Mouse (Mus musculus): ENCODE data around the gene Olfr1395.

The Olfr1395 gene

DNA sequence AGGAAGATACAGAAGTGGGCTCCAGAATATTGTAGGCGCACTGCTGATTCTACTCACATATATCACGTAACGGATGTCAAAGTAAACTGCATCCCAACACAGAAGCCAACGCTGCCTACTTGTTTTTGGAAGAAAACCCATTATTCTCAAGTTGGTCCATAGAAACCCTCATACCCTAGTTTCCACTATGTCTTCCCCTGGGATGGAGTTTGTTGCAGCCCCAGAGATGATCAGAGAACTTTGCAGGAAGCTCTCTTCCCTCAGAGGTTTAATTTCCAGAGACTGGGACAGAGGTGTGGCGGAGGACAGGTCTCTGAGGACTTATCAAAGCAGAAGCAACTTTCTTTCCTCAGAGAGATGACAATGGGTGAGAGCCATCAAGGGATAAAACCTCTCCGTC, at the start of gene Olfr1395:
TSS of gene Olfr1395 (plus strand) at position 301 of the 400 bp plus-strand sequence.
- no peak for DNase-seq (ENCODE audit: low spot score in 2 of 2)

DNA sequence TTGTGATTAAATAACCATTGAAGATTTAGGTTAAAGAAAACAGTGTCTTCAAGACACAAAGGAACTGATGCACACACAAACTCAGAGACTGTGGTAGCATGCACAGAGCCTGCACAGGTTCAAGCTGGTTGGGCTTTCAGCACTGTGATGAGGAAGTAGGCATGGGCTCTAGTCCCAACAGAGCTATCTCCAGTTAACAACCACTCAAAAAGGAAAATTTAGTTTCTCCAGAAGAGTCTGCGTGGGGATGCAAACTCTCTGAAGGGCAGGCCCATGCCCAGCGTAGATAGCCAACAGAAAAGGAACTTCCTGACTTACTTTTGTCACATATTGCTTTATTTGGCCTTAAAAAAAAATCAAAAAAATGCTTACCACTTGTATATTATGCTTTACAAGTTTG, 49.3 kb upstream of the Olfr1395 start:
- DNase-seq (ENCODE audit: low spot score in 2 of 2) = peak in 1 of 2 experiments; percentile 35

DNA sequence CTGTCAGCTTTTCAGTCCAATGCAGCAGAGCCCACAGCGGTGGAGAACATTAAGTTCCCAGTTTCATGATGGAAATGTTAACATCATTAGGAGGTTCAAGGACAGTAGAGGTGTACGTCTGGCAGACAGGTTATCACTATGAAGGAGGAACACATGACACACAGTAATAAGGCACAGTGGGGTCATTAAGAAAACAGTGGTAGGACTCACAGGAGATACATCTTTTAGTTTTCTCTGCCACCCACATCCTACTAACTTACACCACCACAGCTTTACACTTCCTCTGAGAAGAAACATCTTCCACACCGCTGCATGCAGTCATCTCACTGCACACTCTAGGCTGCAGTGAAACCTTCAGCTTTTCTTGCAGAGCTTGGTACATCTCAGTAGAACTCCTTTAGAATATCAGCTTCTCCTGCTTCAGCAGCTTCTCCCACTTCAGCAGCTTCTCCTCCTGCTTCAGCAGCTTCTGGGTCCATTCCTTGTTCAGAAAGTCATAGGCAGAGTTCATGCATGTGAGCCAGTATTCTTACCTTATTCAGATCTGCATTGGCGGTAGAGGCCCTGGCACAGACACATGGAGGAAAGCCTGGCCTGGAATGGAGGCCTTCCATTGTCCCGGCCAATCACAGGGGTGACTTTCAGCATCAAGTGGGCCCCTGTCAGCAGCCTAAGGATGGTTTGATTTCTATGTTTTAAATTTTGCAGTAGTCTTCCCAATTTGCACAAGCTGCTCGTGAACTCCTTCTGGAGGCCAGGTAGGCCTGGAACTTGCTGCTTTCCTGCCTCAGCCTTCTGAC, 48.0 kb upstream of the Olfr1395 start:
- DNase-seq (ENCODE audit: low spot score in 2 of 2) = peak in 1 of 2 experiments; percentile 52

DNA sequence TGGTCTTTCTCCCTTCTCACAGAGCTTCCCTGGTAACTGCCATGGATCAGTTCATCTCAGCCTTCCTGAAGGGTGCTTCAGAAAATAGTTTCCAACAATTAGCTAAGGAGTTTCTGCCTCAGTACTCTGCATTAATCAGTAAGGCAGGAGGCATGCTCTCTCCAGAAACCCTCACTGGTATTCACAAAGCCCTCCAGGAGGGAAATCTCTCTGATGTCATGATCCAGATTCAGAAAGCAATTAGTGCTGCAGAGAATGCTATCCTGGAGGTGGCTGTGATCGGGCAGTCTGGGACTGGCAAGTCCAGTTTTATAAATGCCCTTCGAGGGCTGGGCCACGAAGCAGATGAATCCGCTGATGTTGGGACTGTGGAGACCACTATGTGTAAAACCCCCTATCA, 46.7 kb upstream of the Olfr1395 start:
- DNase-seq (ENCODE audit: low spot score in 2 of 2) = peak in 1 of 2 experiments; percentile 47

DNA sequence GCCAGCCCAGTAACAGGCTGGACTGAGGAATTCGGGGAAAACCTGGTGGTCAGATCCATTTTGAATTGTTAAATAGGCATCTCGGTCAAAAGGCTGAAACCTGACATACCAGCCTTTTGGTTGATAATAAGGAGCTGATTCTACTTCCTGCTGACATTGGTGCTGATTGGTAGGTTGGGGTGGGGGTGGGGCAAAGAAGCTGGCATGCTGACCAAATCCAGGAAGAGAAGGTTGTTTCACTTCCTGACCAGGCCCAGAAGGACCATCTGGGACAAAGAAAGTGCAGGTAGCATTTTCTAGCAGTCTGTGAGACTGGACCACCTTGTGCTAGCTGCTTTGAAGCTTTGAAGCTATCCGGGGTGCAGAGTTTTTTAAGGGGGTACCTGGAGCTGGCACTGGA, 41.7 kb upstream of the Olfr1395 start:
- DNase-seq (ENCODE audit: low spot score in 2 of 2) = no peak

DNA sequence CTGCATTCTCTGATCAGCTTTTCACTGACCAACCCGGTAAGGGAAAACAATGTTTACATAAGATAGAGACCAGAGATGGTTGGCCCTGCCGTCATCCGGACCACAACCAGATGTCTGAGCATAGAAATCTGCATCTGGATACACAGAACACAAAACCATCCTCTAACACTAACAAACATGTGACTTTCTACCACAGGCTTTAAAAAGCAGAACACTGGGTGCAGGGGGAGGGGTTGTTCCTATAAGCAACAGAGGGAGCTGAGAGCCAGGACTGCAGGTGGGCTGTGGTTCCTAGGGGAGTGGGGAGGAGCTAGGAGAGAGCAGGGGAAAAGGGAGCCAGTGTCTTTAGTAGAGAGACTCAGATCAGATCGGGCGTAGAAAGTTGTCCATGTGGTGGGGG, 40.6 kb upstream of the Olfr1395 start:
- no peak for DNase-seq (ENCODE audit: low spot score in 2 of 2)

DNA sequence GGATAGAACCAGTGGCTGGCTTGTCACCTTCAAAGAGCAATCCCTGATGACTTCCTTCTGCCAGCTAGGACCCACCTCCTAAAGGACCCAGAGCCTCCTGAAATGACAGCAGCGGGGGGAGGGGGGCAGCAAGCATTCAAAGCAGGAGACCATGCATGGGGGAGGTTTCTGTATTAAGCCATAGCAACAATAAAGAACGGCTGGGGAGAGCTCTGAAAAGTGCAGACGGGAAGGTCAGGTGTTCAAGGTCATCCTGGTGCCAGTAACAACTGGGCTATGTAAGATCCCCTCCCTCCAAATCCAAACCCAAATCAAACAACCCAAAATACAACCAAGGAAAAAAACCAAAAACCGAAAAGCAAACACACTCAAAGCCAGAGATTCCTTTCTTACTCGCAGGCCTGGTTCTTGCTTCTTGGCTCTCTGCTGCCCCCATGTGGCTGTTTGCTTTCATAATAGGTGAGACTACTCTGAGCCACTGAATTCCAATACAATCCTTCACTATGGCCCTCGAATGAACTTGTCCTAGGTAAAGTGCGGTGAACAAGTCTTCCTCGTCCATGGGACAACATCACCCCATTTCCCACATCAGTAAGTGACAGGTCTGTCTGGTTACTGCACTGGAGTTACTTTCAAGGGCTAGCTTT, 38.9 kb upstream of the Olfr1395 start:
- DNase-seq (ENCODE audit: low spot score in 2 of 2) = peak; percentile 85 to 97

DNA sequence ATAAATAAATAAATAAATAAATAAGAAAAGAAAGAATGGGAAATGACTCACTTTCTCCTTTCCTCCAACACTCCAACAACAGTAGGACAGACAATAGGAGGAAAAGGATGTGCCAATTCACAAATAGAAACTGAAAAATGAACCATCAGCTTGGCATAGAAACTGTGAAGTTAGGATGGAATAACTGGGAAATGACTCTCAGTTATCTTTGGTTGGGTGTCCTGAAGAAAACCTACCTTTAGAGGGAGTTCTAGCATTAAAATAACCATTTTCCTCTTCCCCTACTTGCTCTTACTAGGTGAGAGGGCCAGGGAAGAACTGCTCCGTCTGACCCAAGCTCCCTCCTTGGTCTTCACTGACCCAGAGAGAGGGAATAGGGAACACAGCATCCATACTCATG, 36.3 kb upstream of the Olfr1395 start:
- DNase-seq (ENCODE audit: low spot score in 2 of 2) = no peak

DNA sequence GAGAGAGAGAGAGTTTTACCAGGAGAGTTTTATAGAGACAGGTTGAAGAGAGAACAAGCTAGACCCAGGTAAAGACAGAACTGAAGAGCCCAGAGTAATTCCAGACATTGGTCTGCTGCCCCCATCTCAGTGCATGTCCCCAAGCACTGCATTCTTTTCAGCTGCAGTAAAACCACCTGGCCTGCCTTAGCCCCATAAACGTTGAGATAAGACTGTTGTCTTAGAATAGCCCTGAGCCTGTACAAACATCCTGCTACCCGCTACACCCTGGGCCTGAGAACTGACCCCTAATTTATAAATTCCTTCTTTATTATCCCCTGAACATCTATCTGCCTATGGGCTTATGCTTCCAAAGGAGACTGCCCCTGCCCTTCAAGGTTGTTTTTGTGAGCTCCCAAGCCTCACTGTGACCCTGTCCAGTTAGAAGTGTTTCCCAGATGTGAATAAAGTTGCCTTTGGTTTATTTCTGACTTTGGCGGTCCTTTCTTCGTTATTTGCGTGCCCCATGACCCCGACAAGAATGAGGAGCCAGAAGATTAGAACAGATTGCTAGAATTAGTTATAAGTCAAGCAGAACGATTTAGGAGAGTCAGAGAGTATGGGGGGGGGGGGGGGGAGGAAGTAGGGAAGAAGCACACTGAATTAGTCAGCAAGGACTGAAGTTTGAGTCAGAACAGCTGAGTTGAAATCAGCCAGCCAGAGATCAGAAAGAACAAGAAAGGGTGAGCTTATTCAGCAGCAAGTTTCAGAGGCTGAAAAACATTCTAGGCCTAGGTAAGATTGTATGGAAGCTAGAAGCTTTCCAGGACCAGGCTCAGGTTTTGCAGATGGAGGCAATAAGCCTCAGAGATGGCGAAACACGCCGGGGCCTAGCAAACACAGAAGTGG, 34.2 kb upstream of the Olfr1395 start:
- no peak for DNase-seq (ENCODE audit: low spot score in 2 of 2)

DNA sequence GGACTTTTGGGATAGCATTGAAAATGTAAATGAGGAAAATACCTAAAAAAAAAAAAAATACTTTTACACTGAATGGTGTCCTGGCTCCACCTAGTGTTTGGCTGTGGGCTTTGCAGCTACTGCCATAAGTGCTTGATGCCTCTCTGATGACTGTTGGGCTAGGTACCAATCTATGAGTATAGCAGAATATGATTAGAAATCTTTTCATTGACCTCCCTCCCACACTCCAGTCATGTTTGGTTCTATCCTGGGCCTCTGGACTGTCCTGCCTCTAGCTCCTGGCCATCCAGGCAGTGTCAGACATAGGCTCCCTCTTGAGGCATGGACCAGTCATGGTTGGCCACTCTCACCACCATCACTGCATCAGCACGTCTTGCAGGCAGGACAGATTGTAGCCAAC, 33.2 kb upstream of the Olfr1395 start:
- no peak for DNase-seq (ENCODE audit: low spot score in 2 of 2)

DNA sequence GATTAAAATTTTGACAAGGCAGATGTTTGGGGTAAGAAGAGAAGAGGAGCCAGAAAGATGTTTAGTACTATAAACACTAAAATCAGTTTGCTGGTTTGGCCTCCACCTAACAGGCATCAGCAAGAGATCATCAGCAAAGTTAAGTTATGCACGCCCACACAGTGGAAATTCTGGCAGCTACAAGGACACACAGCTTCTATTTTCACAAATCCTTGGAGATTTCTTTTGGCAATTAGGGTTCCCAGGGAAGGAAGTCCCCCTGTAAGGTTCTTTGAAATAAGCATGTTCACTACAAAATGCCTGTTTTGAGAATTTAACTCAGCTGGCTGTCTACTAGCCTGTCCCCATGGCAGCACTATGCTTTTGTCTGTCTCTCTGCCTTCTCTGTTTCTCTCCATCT, 31.1 kb upstream of the Olfr1395 start:
- no peak for DNase-seq (ENCODE audit: low spot score in 2 of 2)

DNA sequence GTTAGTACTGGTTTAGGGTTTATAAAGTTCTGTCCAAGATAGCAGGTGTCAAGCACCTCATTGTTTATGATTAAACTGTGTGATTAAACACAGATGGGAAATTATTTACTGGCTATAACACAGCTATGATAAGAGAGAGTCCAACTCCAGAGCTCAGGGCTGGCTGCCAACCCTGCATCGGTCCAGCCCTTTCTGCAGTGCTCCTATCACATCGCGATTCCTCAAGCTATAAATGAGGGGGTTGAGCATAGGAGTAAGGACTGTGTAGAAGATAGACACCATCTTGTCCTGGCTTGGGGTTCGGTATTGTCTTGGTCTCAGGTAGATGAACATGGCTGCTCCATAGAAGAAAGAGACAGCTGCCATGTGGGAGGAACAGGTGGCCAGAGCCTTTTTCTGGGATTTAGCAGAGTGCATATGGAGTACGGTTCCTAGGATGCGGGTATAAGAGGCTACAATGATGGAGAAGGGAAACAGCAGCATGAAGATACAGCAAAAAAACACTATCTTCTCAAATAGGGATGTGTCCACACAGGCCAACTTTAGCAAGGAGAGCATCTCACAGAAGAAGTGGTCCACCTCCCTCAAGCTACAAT, 29.4 kb upstream of the Olfr1395 start:
- DNase-seq (ENCODE audit: low spot score in 2 of 2) = no peak

DNA sequence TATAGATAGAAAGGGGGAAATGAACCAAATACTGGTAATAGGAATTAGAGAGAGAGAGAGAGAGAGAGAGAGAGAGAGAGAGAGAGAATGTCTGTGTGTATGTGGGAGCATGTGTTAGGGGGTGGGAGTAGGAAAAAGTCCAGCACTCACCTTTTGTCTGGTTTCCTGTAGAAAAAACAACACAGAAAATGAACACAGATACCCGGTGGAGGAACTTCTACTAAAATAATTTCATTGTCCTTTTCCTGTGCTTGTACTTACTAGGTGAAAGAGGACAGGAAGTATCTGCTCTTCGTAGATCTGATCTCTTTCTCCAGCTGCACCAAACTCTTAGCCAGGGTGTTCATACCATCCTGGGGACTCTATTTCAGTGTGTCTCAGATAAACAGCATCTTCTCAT, 27.9 kb upstream of the Olfr1395 start:
- DNase-seq (ENCODE audit: low spot score in 2 of 2) = no peak

DNA sequence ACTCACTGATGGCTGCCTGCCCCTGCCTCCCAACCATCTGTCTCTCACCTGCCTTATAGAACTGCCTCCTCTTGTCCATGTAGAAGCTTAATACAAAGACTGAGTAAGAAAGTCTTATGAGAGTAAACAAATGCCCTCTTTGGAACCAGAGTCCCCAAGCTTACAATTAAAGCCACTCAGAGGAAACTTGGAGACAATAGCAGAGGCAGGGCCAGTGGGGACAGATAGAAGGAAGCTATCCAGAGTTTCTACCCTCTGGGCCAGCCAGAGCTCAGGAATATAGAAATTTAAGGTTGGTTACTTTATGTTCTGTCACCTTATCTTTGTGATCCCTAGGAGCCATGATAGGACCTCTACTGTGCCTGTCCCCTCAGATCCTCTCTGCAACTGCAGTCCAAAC, 27.3 kb upstream of the Olfr1395 start, which contains the start of gene Olfr1396:
TSS of gene Olfr1396 (minus strand) at position 101 of the 400 bp plus-strand sequence.
- no peak for DNase-seq (ENCODE audit: low spot score in 2 of 2)

DNA sequence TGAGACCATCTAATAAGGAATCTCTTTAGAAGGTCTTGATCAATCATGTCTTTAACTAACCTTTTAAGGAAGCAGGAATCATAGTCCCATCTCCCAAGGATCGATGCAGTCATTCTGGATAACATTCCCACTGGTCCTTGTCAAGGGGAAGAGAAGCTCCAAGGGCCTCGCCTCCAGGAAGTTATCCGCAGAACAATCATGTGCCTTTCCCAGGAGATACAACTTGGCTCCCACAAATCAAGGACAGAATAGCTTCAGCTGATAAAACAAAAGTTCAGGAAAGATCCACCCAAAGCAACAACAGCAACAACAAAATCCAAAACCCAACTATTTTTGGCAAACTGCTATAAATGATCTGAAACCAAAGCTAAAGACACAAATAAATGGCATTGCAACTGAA, 22.4 kb upstream of the Olfr1395 start:
- no peak for DNase-seq (ENCODE audit: low spot score in 2 of 2)

DNA sequence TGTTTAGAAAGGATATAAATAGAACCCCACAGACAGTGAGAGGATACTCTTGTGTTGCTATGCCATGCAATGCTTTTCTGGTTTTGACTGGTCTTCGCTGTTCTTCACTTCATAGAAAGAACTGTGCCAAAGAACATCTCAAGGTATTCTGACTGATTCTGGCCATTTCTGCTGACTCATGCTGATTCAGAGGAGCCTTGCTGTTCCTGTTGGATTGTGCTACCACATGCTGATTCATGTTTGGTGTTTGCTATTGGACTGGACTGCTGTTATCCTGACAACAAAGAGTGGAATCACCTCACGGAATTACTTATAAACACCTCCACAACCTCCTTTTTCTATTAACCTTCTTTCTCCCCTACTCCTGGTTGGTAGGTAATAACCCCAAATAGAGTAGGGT, 17.9 kb upstream of the Olfr1395 start:
- no peak for DNase-seq (ENCODE audit: low spot score in 2 of 2)

DNA sequence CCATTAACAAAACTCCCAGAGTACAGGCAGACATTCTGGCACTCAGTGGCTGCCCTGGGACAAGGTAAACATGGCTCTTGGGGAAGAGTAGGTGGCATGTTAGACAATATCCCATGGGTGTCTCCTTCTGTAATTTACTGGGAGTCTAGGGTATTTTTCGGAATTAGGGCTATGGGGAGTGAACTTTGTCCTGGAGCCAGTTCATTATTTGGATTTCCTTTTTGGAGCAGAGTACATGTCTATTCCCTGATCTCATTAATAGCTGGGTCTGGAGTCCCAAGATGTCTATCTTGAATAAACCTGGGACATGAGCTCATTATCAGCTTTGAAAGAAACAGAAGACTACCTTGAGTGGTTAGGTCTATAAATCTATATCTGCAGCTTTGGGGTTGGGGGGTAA, 12.0 kb downstream of the Olfr1395 start, which contains the start of gene Olfr1394:
TSS of gene Olfr1394 (plus strand) at position 301 of the 400 bp plus-strand sequence.
- no peak for DNase-seq (ENCODE audit: low spot score in 2 of 2)

DNA sequence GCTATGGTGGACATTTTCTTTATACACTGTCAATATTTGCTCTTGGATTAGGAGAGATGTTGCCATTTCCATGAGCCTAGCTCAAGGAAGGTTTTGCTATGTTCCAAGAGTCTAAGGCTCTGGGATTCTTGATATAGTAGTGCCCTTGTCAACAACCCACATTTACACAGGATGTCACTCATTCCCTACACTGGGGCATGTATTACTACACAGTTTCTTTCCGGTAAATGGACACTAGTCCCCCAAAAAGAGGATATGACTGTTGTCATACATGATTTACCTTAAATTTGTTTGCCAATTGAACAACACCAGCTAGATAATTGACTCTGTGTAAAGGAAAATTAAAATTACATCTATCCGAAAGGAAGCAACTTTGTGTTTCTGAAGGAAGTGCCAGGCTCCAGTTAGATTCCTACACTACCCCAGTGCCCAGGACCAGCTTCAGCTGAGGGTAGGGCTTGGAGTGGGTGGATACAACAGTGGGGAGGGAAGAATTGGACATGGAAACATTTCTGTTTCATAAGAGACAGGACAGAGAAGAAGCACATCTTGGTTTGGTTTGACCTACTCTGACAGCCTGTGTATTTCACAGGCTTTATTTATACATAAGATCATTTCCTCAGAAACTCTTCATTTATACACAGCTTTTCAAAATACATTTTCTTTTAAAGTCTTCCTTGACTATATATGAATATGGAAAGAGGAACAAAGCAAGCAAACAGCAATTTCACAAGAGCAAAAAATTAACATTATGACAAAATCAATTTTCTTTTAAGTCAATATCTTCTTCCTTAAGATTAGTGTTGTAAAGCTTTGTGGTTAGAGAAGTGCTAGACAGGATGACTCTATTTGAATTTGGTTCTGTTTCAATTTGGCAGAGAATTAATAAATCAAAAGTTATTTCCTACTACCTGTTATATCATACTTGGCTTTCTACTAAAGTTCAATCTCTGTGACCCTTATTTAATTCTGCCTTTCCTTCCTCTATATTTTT, 15.0 kb downstream of the Olfr1395 start:
- no peak for DNase-seq (ENCODE audit: low spot score in 2 of 2)

DNA sequence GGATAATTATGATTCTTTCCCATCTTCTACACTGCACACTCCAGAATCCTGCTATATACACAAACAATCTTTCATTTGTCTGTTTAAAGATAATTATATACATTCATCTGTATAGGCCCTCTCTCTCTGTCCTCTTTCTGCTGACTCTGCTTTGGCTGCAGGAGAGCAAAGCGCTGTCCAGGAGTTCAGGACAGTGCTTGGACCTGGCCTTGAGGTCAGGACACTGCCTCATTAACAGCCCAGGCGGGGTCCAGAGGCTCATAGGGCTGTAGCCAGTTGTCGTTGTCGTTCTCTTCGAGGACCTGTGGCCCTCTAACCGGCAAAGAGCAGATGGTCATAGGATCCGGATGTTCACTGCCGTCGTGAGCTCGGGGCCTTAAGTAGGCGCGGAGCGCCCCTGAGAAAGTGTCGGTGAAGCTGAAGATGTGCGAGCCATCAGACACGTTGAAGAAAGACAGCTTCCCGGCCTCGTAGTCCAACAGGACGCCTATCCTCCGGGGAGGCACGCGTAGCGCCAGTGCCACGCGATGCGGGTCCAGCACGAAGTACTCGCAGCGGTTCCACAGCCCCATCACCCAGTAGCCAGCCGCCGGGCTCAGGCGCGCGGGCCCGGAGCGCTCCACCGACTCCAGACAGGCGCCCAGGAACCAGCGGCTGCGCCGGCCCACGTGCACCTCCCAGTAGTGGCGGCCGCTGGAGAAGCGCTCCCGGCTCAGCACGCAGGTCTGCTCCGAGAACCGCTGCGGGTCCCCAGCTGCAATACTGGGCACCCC, 27.0 kb downstream of the Olfr1395 start:
- DNase-seq (ENCODE audit: low spot score in 2 of 2) = no peak

DNA sequence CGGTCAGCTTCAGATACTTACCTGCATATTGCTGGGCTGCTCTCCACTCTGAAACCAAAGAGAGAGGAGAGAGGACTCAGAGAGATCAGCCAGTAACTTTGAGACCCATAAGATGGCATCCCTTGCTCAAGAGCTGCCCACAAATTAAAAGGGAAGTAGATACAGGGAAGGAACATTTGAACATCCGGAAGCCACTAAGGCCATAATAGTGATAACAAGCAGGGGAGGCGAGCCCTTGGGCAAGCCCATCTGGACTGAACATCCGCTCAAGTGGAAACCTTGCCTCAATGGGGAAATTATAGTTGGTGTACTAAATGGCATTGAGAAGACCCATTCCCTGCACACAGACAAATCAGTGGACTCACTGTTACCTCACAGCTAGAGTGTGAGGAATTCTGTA, 28.5 kb downstream of the Olfr1395 start:
- DNase-seq (ENCODE audit: low spot score in 2 of 2) = no peak

Data from spleen, postnatal 4 days (tissue).